Mouse (Mus musculus): ENCODE measurements around the gene Dlgap3.

GRCm38 (mm10) chr4:127226067-127226466 is 57.1 kb downstream of the Dlgap3 start:
- TF ChIP-seq CTCF (IDR thresholded peaks at IDR 0.05; ENCODE audit: control insufficient read depth, insufficient read depth, low read length) (no peak), POLR2A (IDR thresholded peaks at IDR 0.05; ENCODE audit: borderline replicate concordance, control insufficient read depth, low read depth, low read length) (no peak)

Data from bone marrow, adult 2 months (tissue).